Mouse (Mus musculus): ENCODE results near the gene Pdzph1.

The Pdzph1 gene

GRCm38 (mm10) chr17:58991275-58991674 lies at the start of gene Pdzph1:
Pdzph1 (minus strand) TSS chr17:58991375.
- DNase-seq = no peak

DNA sequence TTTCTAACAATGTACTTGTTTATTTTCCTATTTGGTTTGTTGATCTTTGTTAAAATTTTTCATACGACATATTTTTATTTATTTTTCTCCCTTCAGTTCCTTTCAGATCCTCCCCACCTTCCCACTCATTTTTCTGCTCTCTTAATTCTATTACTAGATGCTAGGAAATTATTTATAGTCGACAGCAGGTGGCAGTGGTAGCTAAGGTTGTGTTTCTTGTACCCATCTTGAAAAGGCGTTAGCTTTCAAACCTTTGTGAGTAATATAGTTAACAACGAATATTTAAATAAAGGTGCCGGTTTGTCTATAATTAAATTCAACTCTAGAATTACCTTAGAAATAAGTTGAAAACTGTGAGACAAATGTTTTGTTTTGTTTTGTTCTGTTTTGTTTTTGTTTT lies 48.6 kb upstream of the Pdzph1 start:
- DNase-seq = no peak

DNA sequence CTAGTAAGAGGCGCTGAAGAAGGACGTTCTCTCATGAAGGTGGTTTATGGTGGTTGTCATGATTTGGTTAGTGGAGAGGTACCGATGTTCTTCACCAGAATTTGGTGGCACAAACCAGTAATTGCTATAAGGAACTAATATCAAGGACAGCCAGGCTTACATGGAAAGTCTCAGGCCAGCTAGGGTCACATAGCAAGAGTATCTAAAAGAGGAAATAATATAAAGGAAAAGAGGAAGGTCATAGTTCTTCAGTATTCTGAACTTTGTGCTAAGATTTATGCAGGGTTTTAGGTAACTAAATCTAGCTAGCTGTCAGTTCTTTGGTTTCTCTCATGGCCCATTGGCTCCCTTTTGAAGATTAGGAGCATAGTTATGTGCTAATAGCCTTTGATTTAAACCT lies 42.3 kb upstream of the Pdzph1 start:
- no peak for DNase-seq

DNA sequence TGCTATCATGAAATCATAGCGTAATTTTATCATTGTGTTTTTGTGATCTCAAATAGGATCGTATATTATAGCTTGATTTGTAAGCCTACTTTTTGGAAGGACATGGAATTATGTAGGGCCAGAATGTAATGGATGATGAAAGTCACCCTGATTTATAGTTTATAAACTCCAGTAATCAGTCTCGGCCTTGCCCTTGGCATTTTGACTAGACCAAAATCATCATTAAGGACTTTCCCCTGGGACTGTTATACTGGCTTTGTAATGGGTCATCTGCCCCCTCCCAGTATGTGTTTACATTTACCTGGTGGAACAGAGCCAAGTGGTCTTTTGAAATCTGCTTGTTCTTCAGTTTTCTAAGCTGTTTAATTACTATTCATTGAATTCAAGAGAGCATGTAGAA lies 35.2 kb upstream of the Pdzph1 start:
- DNase-seq = no peak

- no peak for DNase-seq
Measured at GRCm38 (mm10) chr17:59024502-59024901, 33.3 kb upstream of the Pdzph1 start.

DNA sequence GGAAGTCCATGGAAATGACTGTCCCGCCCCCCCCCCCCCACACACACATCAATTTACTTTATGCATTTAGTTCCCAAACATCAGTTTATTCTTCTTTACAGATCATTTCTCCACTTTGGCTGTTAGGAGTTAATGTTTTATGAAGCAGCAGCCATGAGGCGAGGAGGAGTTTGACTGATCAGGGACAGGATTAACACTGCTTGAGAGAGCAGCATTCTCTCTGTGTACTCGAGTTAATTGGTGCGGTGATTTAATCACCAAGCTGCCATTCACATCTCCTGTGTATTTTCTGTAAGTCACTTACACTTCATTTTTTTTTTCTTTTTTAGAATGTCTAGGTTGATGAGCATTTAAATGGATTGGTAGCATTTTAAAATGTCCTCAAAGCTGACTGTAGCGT lies 32.8 kb upstream of the Pdzph1 start:
- no peak for DNase-seq

GRCm38 (mm10) chr17:59018666-59019065 lies 27.5 kb upstream of the Pdzph1 start:
- DNase-seq = no peak

DNA sequence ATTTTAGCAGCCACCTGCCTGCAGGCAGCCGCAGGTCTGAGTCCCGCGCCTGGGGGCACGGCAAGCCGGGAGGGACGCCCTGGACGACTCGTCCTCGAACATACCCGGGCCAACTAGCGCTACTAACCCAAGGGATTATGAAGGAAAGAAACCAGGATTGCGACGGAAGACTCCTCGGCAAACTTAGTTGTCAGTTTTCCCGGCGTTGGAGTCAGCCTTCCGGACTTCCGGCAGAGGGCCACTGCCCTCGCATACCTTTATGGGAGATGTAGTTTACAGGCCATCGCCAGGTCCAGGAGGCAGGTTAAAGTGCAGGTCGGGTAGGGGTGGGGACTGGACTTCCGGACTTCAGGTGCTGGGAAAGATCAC lies 21.9 kb upstream of the Pdzph1 start, which contains the start of gene Nudt12:
TSS of gene Nudt12 (minus strand) at position 282 of the 369 bp plus-strand sequence.
- peak; percentile 31 to 45 for DNase-seq

GRCm38 (mm10) chr17:59012421-59013090 lies 21.4 kb upstream of the Pdzph1 start:
- DNase-seq = no peak

DNA sequence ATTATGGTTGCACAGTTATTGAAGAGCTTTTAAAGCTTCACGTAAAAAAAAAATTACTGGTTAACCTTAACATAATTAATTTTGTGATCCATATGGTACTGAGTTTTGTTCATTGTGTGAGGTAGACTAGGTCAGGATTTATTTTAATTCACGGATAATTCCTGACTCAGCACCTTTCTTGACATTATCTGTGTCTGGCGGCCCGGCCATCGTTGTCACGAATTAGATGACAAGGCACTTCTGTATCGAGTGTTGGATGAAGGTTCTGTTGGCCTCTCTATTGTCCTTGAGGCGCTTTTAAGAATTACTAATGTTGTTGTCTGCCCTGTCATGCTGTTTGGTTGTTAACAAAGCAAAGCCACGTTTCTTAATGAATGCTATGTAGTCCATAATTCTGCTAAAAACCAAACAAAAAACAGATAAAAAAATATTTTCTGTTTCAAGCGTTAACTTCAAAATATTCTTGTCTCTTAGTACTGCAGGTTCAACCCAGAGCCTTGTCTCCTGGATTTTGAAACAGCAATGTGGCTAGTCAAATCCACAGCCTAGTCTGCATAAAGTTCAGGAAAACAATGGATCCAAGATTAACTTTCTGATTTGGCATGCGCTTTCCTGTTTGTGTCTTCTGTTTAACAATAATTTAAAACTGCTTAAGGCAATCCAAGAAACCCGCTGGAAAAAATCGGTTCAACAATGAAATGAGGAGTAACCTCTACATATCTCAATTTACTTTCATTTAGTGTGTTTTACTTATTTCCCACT lies 20.6 kb upstream of the Pdzph1 start:
- DNase-seq = no peak

DNA sequence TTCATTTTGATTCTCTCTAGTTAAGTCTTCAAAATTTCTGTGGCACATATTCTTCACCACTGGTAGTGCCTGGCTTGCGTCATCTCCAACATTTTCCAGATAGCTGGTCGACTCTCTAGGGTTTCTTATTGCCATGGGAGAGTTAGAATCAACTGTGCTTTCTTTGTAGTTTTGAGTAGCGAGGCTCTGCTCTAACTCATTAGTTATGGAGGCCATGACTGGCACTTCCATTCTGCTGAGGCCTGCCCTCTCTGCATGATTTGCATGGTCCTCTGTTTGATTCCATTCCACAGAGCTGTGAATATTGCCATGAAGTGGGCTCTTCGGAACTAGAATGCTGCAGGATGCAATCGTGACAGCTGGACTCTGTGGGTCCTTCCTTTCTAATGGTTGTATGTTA lies 17.9 kb downstream of the Pdzph1 start:
- DNase-seq = no peak

- DNase-seq = no peak
Measured at GRCm38 (mm10) chr17:58959905-58960304, 31.3 kb downstream of the Pdzph1 start.

DNA sequence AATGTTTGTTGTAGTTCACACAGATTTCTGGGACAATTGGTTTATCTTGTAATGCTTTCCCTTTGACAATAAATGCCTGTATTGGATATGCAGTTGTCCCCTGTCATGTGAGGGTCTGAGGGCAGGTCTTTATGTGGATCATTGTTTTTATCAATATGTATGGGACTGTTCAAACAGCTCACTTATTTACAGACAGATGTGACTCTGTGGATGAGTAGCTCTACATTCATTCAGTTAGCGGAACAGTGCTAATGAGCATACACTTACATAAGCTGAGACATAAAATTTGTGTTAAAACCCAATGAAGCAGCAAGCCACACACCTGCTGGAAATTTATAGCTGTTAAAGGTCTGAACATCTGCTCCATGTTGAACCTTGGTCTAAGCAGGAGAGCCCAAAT lies 34.1 kb downstream of the Pdzph1 start:
- DNase-seq = no peak

DNA sequence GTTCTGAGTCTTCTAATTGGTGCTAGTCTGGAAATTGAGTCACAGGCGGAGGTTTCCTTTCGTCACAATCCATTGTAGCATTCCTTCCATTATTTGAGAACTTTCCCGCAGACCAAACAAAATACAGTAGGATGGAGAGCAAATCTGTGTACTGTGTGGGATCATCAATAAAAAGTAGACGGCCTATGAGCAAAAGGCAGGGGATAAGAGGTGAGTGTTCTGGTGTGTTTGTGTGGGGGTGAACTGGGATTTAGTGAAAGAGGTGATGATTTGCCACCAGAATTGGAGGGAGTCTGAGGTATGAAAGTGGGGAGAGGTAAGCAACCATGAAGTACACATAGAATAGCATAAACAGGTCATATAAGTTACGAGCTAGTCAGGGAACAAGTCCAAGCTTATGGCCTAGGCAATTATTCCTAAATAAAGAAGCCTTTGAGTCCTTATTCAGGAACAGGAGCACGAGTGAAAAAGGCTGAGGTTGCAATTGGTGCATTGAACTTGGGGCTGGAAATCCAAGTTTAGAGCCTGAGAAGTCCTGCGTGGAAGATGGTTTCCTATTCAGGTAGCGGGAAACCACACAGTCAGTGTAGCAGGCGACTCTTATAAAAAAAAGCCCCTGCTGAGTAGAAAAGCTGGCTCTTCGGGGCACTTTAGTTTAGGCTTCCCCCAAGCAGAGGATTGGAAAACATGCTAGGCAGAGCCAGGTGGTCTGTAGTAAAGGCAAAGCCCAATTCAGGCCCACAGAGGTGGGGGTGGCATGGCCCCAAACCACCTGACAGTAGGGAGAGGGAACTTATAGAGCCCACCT lies 48.0 kb downstream of the Pdzph1 start:
- DNase-seq = no peak

GRCm38 (mm10) chr17:58938598-58938997 lies 52.6 kb downstream of the Pdzph1 start:
- DNase-seq = no peak

- DNase-seq = no peak
Measured at GRCm38 (mm10) chr17:58937533-58937932, 53.6 kb downstream of the Pdzph1 start.

DNA sequence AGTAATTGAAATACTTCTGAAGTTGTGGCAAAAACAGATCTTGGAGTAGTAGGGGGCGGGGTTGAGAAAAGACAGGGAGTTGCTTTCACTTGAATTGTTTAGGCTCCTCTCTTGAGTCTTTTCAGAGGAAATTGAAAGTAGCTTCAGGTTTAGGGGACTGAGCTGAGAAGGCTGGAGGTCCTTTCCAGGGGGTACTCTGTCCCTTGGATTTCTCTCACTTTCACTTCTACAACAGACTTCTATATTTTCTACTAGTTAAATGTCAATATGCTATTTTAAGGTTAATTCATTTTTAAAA lies 58.2 kb downstream of the Pdzph1 start:
- DNase-seq = no peak

- no peak for DNase-seq
Measured at GRCm38 (mm10) chr17:58932279-58932982, 58.7 kb downstream of the Pdzph1 start.

- DNase-seq = no peak
Measured at GRCm38 (mm10) chr17:58924754-58925546, 66.2 kb downstream of the Pdzph1 start.

DNA sequence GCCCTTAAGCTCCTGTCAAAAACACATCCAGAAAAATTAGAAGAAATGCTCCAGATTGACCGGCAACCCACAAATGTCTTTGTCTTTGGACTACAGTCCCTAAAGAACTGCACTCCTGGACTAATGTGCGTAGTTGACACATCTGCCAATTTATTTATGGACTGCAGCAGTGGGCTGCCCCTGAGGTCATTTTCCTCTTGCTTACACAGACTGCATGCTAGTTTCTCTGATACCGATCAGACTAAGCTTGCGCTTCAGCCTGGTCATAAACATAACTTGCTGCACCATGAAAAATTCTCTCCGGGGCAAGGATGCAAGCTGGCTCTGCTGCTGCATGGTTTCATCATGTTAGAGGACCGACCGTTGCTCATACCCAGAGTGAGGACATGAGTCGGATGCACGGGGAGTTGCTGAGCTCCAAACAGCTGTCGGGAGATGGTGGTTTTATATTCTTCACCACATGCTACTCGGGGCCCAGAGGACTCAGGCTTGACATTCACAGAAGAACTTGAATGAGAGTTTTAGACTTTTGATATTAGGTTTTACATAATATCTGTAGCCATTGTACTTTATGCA lies 67.2 kb downstream of the Pdzph1 start:
- DNase-seq = no peak

GRCm38 (mm10) chr17:58923316-58923866 lies 67.8 kb downstream of the Pdzph1 start:
- no peak for DNase-seq

GRCm38 (mm10) chr17:58922821-58923220 lies 68.4 kb downstream of the Pdzph1 start:
- DNase-seq = no peak
